Mouse (Mus musculus) embryo, embryonic 10 days (tissue): ENCODE results near the gene Adam33.

Experiments
- DNase-seq: peaks from one replicate; pipeline ENCODE4 v3.0.0-alpha.2; 2015; ENCODE audit warnings: low spot score

The Adam33 gene

DNA sequence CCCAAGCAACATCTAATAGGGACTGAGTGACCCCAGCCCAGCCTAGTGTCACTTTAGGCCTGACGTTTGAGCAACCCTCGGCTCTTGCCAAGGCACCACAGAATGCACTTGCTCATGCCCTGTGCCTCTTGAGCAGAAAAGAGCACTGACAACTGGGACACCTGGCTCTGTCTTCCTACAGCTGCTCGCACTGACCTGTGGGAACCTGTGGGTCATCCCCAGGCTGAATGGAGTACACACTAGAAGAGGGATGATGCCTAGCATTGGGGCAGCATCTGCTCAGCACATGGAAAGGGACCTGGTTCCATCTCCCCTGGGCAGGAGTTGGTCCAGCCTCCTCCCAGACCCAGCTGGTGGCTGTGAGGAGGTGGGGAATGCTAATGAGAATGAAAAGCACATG lies 36.7 kb downstream of the Adam33 start:
- DNase-seq, result no peak

DNA sequence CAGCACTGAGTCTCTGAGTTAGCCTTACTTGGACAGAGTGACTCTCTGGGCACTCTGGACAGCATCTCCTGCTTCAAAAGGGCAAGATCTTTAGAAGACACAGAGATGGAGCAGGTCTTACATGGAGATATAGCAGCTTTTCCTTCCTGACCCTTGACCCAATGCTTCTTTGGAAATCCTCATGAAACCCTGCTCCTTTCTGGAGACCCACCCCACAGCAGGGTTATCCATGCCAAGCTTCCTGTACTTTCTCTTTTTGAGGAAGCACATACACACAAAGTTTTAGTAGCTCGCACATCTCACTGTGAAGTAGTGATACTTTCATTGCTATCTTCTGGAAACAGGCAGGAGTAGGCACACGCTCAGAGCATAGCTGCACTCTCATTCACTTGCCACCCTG lies 38.4 kb downstream of the Adam33 start:
- no peak for DNase-seq

DNA sequence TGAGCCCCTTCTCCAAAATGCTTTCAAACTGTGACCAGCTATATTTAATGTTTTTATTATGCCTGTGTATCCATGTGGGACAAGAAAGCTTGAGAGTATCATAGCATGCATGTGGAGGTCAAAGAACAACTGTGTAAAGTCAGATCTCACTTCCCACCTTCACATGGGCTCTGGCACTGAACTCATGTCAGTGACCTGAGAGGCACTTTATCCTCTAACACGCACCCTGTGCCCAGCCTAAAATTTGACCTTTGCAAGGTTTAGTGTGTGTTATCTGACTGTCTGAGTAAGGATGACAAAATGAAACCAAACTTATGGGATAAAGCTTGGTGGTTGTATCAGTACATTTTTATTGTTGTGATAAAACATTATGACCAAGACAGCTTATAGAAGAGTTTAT lies 53.0 kb downstream of the Adam33 start:
- DNase-seq, result no peak

DNA sequence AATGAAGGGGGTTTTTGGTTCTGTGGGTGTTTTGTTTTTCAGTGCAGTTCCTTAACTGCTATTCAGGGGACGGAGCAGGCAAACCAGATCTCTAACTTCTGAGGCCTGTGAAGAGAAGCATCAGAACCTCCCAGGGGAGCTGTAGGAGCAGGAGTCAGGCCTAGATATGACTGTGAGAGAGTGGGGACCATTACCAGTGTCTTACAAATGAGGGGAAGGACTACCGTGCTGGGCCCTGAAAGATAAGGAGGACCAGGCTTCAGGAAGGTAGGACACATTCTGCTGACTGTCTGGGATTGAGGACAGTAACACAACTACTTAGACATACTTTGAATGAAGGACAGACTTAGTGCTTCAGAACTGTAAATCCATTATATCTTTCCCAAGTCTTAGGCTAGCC lies 54.5 kb downstream of the Adam33 start:
- no peak for DNase-seq
